Mouse (Mus musculus) liver, adult 2 months (tissue): ENCODE measurements around the gene Slc26a10.

Source experiments
- CTCF ChIP-seq: fragments of 200-500 bp; IDR thresholded peaks from 2 replicates; pipeline ENCODE4 v1.5.1; 2011; ENCODE audit warnings: low read depth, low read length, control low read depth
- POLR2A ChIP-seq: fragments of 200-500 bp; IDR thresholded peaks from 2 replicates; pipeline ENCODE4 v1.6.1; 2011; ENCODE audit warnings: low read length, control low read depth; ENCODE audit not compliant: insufficient read depth; ENCODE audit errors: extremely low read depth

DNA sequence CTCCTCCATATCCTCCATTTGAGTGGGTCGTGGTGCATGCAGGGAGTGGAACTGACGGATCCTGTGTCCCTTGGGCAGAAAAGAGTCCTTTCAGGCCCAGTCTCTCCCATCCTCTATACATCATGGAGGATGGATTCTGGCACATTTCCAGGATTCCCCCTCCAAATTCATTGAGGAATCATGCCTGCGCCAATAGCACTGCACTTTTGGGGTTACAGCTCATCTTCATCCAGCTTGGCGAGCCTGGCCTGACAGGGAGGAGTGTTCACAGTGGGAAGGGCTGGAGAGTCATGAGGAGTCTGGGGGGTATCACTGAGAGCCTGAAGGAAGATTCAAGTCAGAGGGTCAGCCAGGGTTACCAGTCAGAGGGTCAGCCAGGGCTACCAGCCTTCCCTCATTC, 2.2 kb upstream of the Slc26a10 start:
- no peak for TF ChIP-seq CTCF
- no peak for TF ChIP-seq POLR2A
